17 mouse cellular contexts compared by ENCODE assay signal in the genomic region with DNA sequence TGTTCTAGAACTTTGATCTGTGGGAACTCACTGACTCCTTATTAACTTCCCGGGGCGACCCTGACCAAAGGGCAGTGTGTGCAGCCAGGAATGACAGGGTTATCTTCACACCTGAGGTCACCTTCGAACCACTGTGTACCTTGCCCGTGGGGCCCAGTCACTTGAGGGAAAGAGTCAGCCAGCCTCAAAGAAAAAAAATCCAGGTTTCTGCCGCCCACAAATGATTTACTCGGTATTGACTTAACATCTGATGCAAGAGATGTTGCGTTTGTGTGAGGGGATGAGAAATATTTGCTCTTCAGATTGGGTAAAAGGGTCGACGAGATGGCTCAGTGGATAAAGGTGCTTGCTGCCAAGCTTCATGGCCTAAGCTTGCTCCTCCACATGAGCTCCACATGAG. TPM values are rescaled to one million over a fixed set of nuclear protein-coding genes. Genes with fewer than 3 reads are reported as not detected.
DNase-seq lines count a peak whose midpoint lies in the region; ATAC-seq and TF ChIP-seq lines count a peak whose summit lies in the region.
"Had no signal": no experiment of that assay in that cellular context is flagged by ENCODE, and none has a peak within 500 bp of the region (broad histone marks: within the 10 kb centered on the region; RNA-seq: fewer than 3 reads in every experiment).

No protein-coding gene starts in this region.

- no peaks in the 10 kb centered on the region; the same call in 1 of the 2 replicates for H3K79me2 ChIP-seq in liver, adult 2 months (ENCODE audit: control insufficient read depth, insufficient read depth, low read length)

- no peak overlapping the region for H3K4me3 ChIP-seq in kidney, embryonic 15.5 days (replicated peaks)
- H3K4me3 ChIP-seq in liver, adult 2 months (ENCODE audit: insufficient read depth, low read depth, low read length) = no peak overlapping the region
- H3K4me3 ChIP-seq in stomach, embryonic 14.5 days (ENCODE audit: low read depth, low read length) = no peak overlapping the region
- no peak overlapping the region for H3K4me3 ChIP-seq in hindbrain, embryonic 10.5 days
- H3K4me3 ChIP-seq: embryonic facial prominence, embryonic 12.5 days; heart, embryonic 12.5 days; neural tube, embryonic 13.5 days had no signal

- TF ChIP-seq CTCF in liver, adult 2 months (IDR thresholded peaks at IDR 0.05; ENCODE audit: low read depth, low read length) = no peak

- peaks cover 14% of the 10 kb centered on the region for H3K4me1 ChIP-seq in kidney, embryonic 15.5 days
- H3K4me1 ChIP-seq in liver, adult 2 months (ENCODE audit: control insufficient read depth, insufficient read depth, low read length) = peaks cover 20% of the 10 kb centered on the region
- no peaks in the 10 kb centered on the region for H3K4me1 ChIP-seq in stomach, embryonic 14.5 days (ENCODE audit: control insufficient read depth, insufficient read depth, low read length)
- peaks cover 6% of the 10 kb centered on the region; the same call in 1 of the 2 replicates for H3K4me1 ChIP-seq in hindbrain, embryonic 10.5 days (replicated peaks)
- H3K4me1 ChIP-seq: embryonic facial prominence, embryonic 12.5 days; neural tube, embryonic 13.5 days had no signal

- H3K9ac ChIP-seq in kidney, embryonic 15.5 days = no peak overlapping the region
- no peak overlapping the region for H3K9ac ChIP-seq in liver, adult 2 months (ENCODE audit: low read depth, low read length)
- no peak overlapping the region for H3K9ac ChIP-seq in stomach, embryonic 14.5 days (replicated peaks; ENCODE audit: low read depth, low read length)
- H3K9ac ChIP-seq: embryonic facial prominence, embryonic 12.5 days; heart, embryonic 12.5 days; lung, embryonic 14.5 days; neural tube, embryonic 13.5 days had no signal

- TF ChIP-seq POLR2A in liver, adult 2 months (IDR thresholded peaks at IDR 0.05; ENCODE audit: extremely low read depth, insufficient read depth, low read length) = no peak

- H3K9me3 ChIP-seq in kidney, embryonic 15.5 days (replicated peaks) = no peaks in the 10 kb centered on the region; the same call in 1 of the 2 replicates
- no peaks in the 10 kb centered on the region for H3K9me3 ChIP-seq in stomach, embryonic 14.5 days (ENCODE audit: control insufficient read depth, low read depth, low read length)
- no peaks in the 10 kb centered on the region for H3K9me3 ChIP-seq in hindbrain, embryonic 10.5 days
- H3K9me3 ChIP-seq: embryonic facial prominence, embryonic 12.5 days; heart, embryonic 12.5 days; neural tube, embryonic 13.5 days had no signal

- intact Hi-C loops in heart, postnatal 14 days (cut with DNase I) = no loop called here

- H3K27me3 ChIP-seq in kidney, embryonic 15.5 days = no peaks in the 10 kb centered on the region
- H3K27me3 ChIP-seq in liver, adult 2 months (ENCODE audit: control insufficient read depth, insufficient read depth, low read length) = no peaks in the 10 kb centered on the region
- H3K27me3 ChIP-seq in stomach, embryonic 14.5 days (ENCODE audit: control insufficient read depth, insufficient read depth, low read length) = no peaks in the 10 kb centered on the region
- H3K27me3 ChIP-seq in hindbrain, embryonic 10.5 days (ENCODE audit: insufficient read depth, poor library complexity, severe bottlenecking) = no peaks in the 10 kb centered on the region
- H3K27me3 ChIP-seq: CH12.LX; embryonic facial prominence, embryonic 12.5 days; heart, embryonic 12.5 days; neural tube, embryonic 13.5 days had no signal

- 71% methylated on average over 9 of the region's 9 CpGs for WGBS in kidney, embryonic 15.5 days
- WGBS in liver, adult 2 months = 20% methylated on average over 9 of the region's 9 CpGs
- 58% methylated on average over 9 of the region's 9 CpGs for WGBS in stomach, embryonic 14.5 days
- WGBS in hindbrain, embryonic 10.5 days = 93% methylated on average over 9 of the region's 9 CpGs

- H3K36me3 ChIP-seq in kidney, embryonic 15.5 days = no peaks in the 10 kb centered on the region
- no peaks in the 10 kb centered on the region for H3K36me3 ChIP-seq in liver, adult 2 months (ENCODE audit: control insufficient read depth, insufficient read depth, low read length)
- no peaks in the 10 kb centered on the region for H3K36me3 ChIP-seq in stomach, embryonic 14.5 days (ENCODE audit: control insufficient read depth, insufficient read depth, low read length)
- no peaks in the 10 kb centered on the region for H3K36me3 ChIP-seq in hindbrain, embryonic 10.5 days
- H3K36me3 ChIP-seq: embryonic facial prominence, embryonic 12.5 days; heart, embryonic 12.5 days; neural tube, embryonic 13.5 days had no signal

- DNase-seq in kidney, adult 11 months = peak; percentile 86
- peak; percentile 79 to 80 for DNase-seq in kidney, adult 8-10 months
- DNase-seq in liver, adult 2 months (ENCODE audit: extremely low read depth, low read depth, low spot score) = peak; percentile 99
- no peak for DNase-seq in cerebellum, adult 9-11 months
- DNase-seq in heart, postnatal 14 days = no peak
- no peak for DNase-seq in hindbrain, embryonic 10.5 days (ENCODE audit: low spot score)
- DNase-seq: adrenal gland, postnatal 25 days; gastrocnemius, postnatal 25 days; lung, embryonic 14.5 days; right cerebral cortex, postnatal 4 days; thymus, postnatal 25 days had no signal

- H3K4me2 ChIP-seq in kidney, embryonic 15.5 days = no peak overlapping the region
- H3K4me2 ChIP-seq in stomach, embryonic 14.5 days (replicated peaks; ENCODE audit: low read depth, low read length) = no peak overlapping the region
- H3K4me2 ChIP-seq: embryonic facial prominence, embryonic 12.5 days; heart, embryonic 12.5 days; lung, embryonic 14.5 days; neural tube, embryonic 13.5 days had no signal

- no peak for ATAC-seq in kidney, embryonic 15.5 days (replicated peaks; ENCODE audit: low FRiP score)
- peak; percentile 64 for ATAC-seq in stomach, embryonic 14.5 days (ENCODE audit: insufficient number of reproducible peaks, insufficient read depth, low FRiP score, low read depth)

- H3K27ac ChIP-seq in kidney, embryonic 15.5 days = no peak overlapping the region
- H3K27ac ChIP-seq in liver, adult 2 months (replicated peaks; ENCODE audit: insufficient read depth, low read depth, low read length) = peak overlapping the region; percentile 92
- no peak overlapping the region for H3K27ac ChIP-seq in stomach, embryonic 14.5 days (ENCODE audit: low read length)
- no peak overlapping the region for H3K27ac ChIP-seq in hindbrain, embryonic 10.5 days
- H3K27ac ChIP-seq: neural tube, embryonic 13.5 days had no signal

RNA-seq across cellular contexts. Expression of gene Rassf3, which starts 10.2 kb away (rescaled TPM):
- 13.8 and 14.7 TPM in 2 replicates for polyA plus RNA-seq in kidney, embryonic 15.5 days (2015; fragmentation: Nextera tagmentation; extraction: Ambion mirVana)
- total RNA-seq in liver, adult 2 months (2014; rRNA removed) = 13.4 and 18.7 TPM in 2 replicates
- 20.0 and 22.2 TPM in 2 replicates for polyA plus RNA-seq in liver, adult 2 months (2012; rRNA removed)
- polyA plus RNA-seq in stomach, embryonic 14.5 days (2014; fragmentation: Nextera tagmentation; extraction: Ambion mirVana) = 19.4 and 20.7 TPM in 2 replicates
- 100 to 1,000 TPM; 120 to 125 TPM for total RNA-seq in heart, postnatal 14 days (2021)
- 8.0 and 11.4 TPM in 2 replicates for polyA plus RNA-seq in hindbrain, embryonic 10.5 days (2016; fragmentation: Nextera tagmentation; extraction: Ambion mirVana)

Comparison
In these comparisons a context has a peak if more than half of its experiments do, and no peak if none do; other contexts are left out.
1. DNase-seq: peak in kidney, adult 11 months (single experiment), kidney, adult 8-10 months (2 of 2) and liver, adult 2 months (single experiment); none in cerebellum, adult 9-11 months (single experiment), heart, postnatal 14 days (0 of 2) and hindbrain, embryonic 10.5 days (single experiment).